Mouse (Mus musculus) ES-Bruce4 (cell line): Measurements from ENCODE around the gene Marcks. TPM values are rescaled to one million over a fixed set of nuclear protein-coding genes. Genes with fewer than 3 reads are reported as not detected.

ENCODE experiments used
- H3K27ac ChIP-seq: 2 replicates; pipeline ENCODE4 v1.5.1; 2012; ENCODE audit warnings: low read length, inconsistent platforms; ENCODE audit not compliant: insufficient read depth
- H3K27me3 ChIP-seq: 2 replicates; pipeline ENCODE4 v1.6.1; 2012; ENCODE audit warnings: mild to moderate bottlenecking, low read length, inconsistent platforms; ENCODE audit not compliant: control insufficient read depth, poor library complexity, insufficient read depth, severe bottlenecking
- H3K36me3 ChIP-seq: 2 replicates; pipeline ENCODE4 v1.6.1; 2012; ENCODE audit warnings: inconsistent platforms, mild to moderate bottlenecking, low read length, moderate library complexity; ENCODE audit not compliant: control insufficient read depth, poor library complexity, insufficient read depth, severe bottlenecking
- H3K4me1 ChIP-seq: one replicate; pipeline ENCODE4 v1.8.1; 2011; ENCODE audit warnings: low read length; ENCODE audit not compliant: control insufficient read depth, insufficient read depth
- H3K4me3 ChIP-seq: 2 replicates; pipeline ENCODE4 v1.5.1; 2011; ENCODE audit warnings: low read depth, mild to moderate bottlenecking, low read length
- H3K9ac ChIP-seq: 2 replicates; pipeline ENCODE4 v1.6.1; 2012; ENCODE audit warnings: low read depth, mild to moderate bottlenecking, inconsistent platforms; ENCODE audit not compliant: poor library complexity, severe bottlenecking
- H3K9me3 ChIP-seq: replicated peaks from 2 replicates; pipeline ENCODE4 v1.6.1; 2012; ENCODE audit warnings: mild to moderate bottlenecking, low read length, inconsistent platforms; ENCODE audit not compliant: control insufficient read depth, poor library complexity, insufficient read depth, severe bottlenecking
- CTCF ChIP-seq: IDR thresholded peaks from one replicate; pipeline ENCODE4 v1.8.1; 2011; ENCODE audit warnings: low read depth, low read length
- EP300 ChIP-seq: IDR thresholded peaks from 2 replicates; pipeline ENCODE4 v1.6.1; 2011; ENCODE audit warnings: low read depth, low read length; ENCODE audit not compliant: insufficient read depth
- POLR2A ChIP-seq: IDR thresholded peaks from one replicate; pipeline ENCODE4 v1.8.1; 2011; ENCODE audit warnings: low read length; ENCODE audit not compliant: insufficient read depth
- polyA plus RNA-seq: library from polyadenylated mRNA; stranded (reverse); fragments of >200 nt; gene quantifications from 2 replicates; pipeline ENCODE4 v1.2.4, GENCODE M21; 2011; ENCODE audit warnings: low read depth; ENCODE audit not compliant: missing spikeins, insufficient read depth, insufficient read length

Marcks gene
- polyA plus RNA-seq, 1 experiment: 85.0 TPM

DNA sequence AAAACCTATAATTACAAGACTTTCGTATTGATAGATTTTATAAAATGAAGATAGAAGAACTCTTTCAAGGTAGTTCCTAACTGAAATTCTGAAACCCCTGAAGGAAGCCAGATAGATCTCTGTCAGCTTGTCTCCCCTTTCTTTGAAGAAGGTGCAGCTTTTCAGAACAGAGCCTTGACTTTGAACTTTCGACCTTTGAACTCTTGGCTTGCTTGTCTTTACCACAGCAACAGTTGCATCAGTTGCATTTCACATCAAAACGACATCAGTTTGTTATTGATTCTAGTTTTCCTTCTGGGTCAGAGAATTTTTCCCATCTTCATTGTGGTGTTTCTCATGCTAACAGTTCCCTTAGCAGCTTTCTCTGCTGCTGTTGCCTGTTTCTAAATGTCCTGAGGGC is 9.3 kb upstream of the Marcks start:
- no peak overlapping the region for H3K27ac ChIP-seq
- no peak for TF ChIP-seq POLR2A
- TF ChIP-seq CTCF: no peak
- no peak for TF ChIP-seq EP300
- H3K4me1 ChIP-seq: no peaks in the 10 kb centered on the region
- H3K36me3 ChIP-seq: no peaks in the 10 kb centered on the region
- no peaks in the 10 kb centered on the region for H3K27me3 ChIP-seq
- H3K9me3 ChIP-seq: no peaks in the 10 kb centered on the region
- H3K4me3 ChIP-seq: no peak overlapping the region
- no peak overlapping the region for H3K9ac ChIP-seq

- Histone ChIP-seq H3K36me3 (no peaks in the 10 kb centered on the region), H3K9ac (no peak overlapping the region), H3K4me3 (no peak overlapping the region), H3K4me1 (no peaks in the 10 kb centered on the region), H3K27ac (no peak overlapping the region), H3K27me3 (no peaks in the 10 kb centered on the region), H3K9me3 (no peaks in the 10 kb centered on the region)
- TF ChIP-seq CTCF: no peak
- TF ChIP-seq EP300: no peak
- TF ChIP-seq POLR2A: no peak
Observed at GRCm38 (mm10) chr10:37145456-37145855, 6.7 kb upstream of the Marcks start.

- H3K4me1 ChIP-seq: no peaks in the 10 kb centered on the region
- H3K36me3 ChIP-seq: no peaks in the 10 kb centered on the region
- H3K27me3 ChIP-seq: no peaks in the 10 kb centered on the region
- TF ChIP-seq CTCF: no peak
- no peak for TF ChIP-seq POLR2A
- no peak for TF ChIP-seq EP300
- H3K9me3 ChIP-seq: no peaks in the 10 kb centered on the region
- H3K4me3 ChIP-seq: peak overlapping the region; percentile 56; the same call in 1 of the 2 replicates
- H3K27ac ChIP-seq: no peak overlapping the region
- H3K9ac ChIP-seq: peak overlapping the region; percentile 55; the same call in 1 of the 2 replicates
Observed at GRCm38 (mm10) chr10:37141621-37142020, 2.9 kb upstream of the Marcks start.

- Histone ChIP-seq H3K36me3 (no peaks in the 10 kb centered on the region), H3K9ac (peak overlapping the region; percentile 55; the same call in 1 of the 2 replicates), H3K27me3 (no peaks in the 10 kb centered on the region), H3K27ac (no peak overlapping the region), H3K9me3 (no peaks in the 10 kb centered on the region), H3K4me3 (peak overlapping the region; percentile 62), H3K4me1 (no peaks in the 10 kb centered on the region)
- no peak for TF ChIP-seq CTCF
- TF ChIP-seq POLR2A: no peak
- no peak for TF ChIP-seq EP300
Observed at GRCm38 (mm10) chr10:37140736-37141451, 2.2 kb upstream of the Marcks start.

DNA sequence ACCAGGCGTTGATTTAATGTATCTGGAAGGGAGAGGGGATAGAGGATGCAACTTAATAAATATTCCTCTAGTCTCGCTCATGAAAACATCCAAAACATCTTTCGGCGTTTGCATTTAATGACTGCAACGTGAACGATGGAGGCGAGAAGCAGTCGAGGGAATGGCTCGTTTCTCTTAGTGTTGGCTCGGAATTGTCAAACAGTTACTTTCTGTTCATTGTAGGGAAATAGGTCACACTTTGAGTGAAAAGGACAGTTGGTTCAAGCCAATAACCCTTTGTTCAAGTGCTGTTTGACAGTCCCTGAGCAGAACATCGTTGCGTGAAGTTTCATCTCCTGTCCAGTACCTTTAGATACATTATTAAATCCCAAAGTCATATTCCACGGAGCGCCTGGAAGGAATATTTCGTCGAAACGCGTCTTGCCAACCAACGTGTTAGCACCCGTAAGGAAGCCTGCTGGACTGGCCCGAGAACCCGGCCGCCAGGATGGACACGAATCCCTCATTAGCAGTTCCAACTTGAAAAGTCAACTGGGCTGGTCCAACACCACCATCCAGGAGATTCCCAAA is 1.5 kb upstream of the Marcks start:
- no peak overlapping the region for H3K27ac ChIP-seq
- no peaks in the 10 kb centered on the region for H3K9me3 ChIP-seq
- H3K27me3 ChIP-seq: no peaks in the 10 kb centered on the region
- H3K36me3 ChIP-seq: no peaks in the 10 kb centered on the region
- no peak for TF ChIP-seq POLR2A
- no peak for TF ChIP-seq EP300
- TF ChIP-seq CTCF: no peak
- no peak overlapping the region for H3K9ac ChIP-seq
- no peaks in the 10 kb centered on the region for H3K4me1 ChIP-seq
- peak overlapping the region; percentile 62 for H3K4me3 ChIP-seq
